Mouse (Mus musculus): ENCODE measurements at regions not wholly inside any gene's neighbourhood (a gene's known extent, or its start where the extent isn't known, plus 50 kb on each side); places are given as distances from the start of the nearest gene placed in this dataset.

DNA sequence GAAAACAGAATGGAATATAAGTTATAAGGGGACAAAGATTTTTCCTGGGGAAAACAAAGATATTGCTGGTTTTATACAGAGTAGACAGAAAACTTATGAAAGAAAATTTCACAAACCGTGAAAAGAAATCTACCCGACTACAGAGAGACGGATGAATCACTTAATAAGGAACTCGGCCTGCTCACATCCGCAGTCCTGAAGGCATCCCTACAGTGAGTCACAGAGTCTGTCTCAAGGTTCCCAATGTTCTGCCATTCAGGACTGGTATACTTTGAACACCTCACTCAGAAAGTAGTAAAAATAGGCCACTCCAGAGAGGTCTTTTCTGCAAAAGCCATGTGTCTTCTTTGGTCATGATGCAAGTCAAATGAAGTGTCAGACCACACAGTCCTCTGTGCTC lies 463.5 kb downstream of the Sorl1 start:
- TF ChIP-seq POLR2A (IDR thresholded peaks at IDR 0.05; ENCODE audit: borderline replicate concordance, extremely low read depth, low read depth, low read length) (no peak), CTCF (IDR thresholded peaks at IDR 0.05; ENCODE audit: insufficient read depth, low read length) (no peak)
